In the genomic region with DNA sequence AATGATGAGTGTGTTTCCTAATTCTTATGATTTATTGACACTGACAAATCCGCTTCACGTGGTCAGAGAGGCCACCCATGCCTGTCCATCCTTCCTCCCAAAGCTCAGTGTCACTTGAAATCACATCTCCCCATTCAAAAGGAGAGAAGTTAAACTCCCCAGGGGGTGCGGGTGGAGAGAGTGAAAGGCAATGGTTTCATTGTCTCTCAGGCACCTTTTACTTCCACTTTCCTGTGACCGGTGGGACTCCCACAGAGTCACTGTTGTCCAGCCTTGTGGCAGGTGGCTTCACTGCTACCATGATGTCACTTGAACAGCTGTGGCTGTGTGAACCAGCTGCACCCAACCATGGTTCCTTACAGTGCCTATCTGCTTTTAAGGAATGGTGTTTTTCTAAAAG, we compare ENCODE assay signal across 32 mouse cellular contexts. TPM values are rescaled to one million over a fixed set of nuclear protein-coding genes. Genes with fewer than 3 reads are reported as not detected.
A peak's percentile ranks its signal among the peaks of the same experiment; 100 is the strongest.
DNase-seq lines count a peak whose midpoint lies in the region; ATAC-seq and TF ChIP-seq lines count a peak whose summit lies in the region.
"Had no signal": no experiment of that assay in that cellular context is flagged by ENCODE, and none has a peak within 500 bp of the region (broad histone marks: within the 10 kb centered on the region; RNA-seq: fewer than 3 reads in every experiment).

No protein-coding gene starts in this region.

- no peak for ATAC-seq in liver, postnatal 0 days
- no peak for ATAC-seq in liver, embryonic 11.5 days (replicated peaks; ENCODE audit: low FRiP score)
- ATAC-seq: forebrain, postnatal 0 days; hindbrain, embryonic 16.5 days; midbrain, embryonic 13.5 days had no signal

- H3K27ac ChIP-seq in liver, postnatal 0 days (ENCODE audit: low read depth) = no peak overlapping the region
- no peak overlapping the region for H3K27ac ChIP-seq in liver, embryonic 11.5 days (ENCODE audit: low read depth, low read length)
- H3K27ac ChIP-seq: embryonic facial prominence, embryonic 15.5 days; forebrain, embryonic 12.5 days; heart, embryonic 10.5 days; heart, embryonic 15.5 days; limb, embryonic 10.5 days; limb, embryonic 15.5 days; liver, embryonic 14.5 days; midbrain, embryonic 13.5 days; stomach, postnatal 0 days had no signal

- no peak for TF ChIP-seq EP300 in liver, postnatal 0 days (IDR thresholded peaks at IDR 0.05; ENCODE audit: low read depth)

- H3K27me3 ChIP-seq in liver, postnatal 0 days (ENCODE audit: insufficient read depth, low read length) = peaks cover 2% of the 10 kb centered on the region; the same call in 1 of the 2 replicates
- no peaks in the 10 kb centered on the region; the same call in none of the 2 replicates for H3K27me3 ChIP-seq in liver, embryonic 11.5 days (replicated peaks; ENCODE audit: control insufficient read depth, insufficient read depth, low read length)
- H3K27me3 ChIP-seq: embryonic facial prominence, embryonic 15.5 days; limb, embryonic 15.5 days had no signal

- DNase-seq in liver, postnatal 0 days = peak; percentile 16
- no peak for DNase-seq in liver, embryonic 11.5 days (ENCODE audit: low spot score)
- DNase-seq in ES-CJ7 (ENCODE audit: low read depth, low spot score) = peak; percentile 90
- DNase-seq in mesoderm, embryonic 11.5 days (ENCODE audit: low read depth, low spot score) = peak; percentile 14
- no peak for DNase-seq in cerebellum, adult 11-12 months
- no peak for DNase-seq in gastrocnemius, postnatal 25 days
- no peak for DNase-seq in right cerebral cortex, adult 2 months (ENCODE audit: low spot score in 2 of 2)
- DNase-seq: adrenal gland, adult 8-10 months; cerebellum, adult 9-11 months; forebrain, postnatal 0 days; kidney, adult 18-20 months; lung, embryonic 14.5 days; lung, postnatal 36 days; spleen, adult 18-20 months; thymus, adult 18-20 months; thymus, postnatal 25 days had no signal

- no peak overlapping the region for H3K4me3 ChIP-seq in liver, postnatal 0 days (ENCODE audit: low read depth, low read length)
- no peak overlapping the region for H3K4me3 ChIP-seq in liver, embryonic 11.5 days (ENCODE audit: low read depth, low read length)
- H3K4me3 ChIP-seq: embryonic facial prominence, embryonic 15.5 days; forebrain, embryonic 12.5 days; heart, embryonic 10.5 days; heart, embryonic 15.5 days; limb, embryonic 10.5 days; limb, embryonic 15.5 days; midbrain, embryonic 13.5 days had no signal

- TF ChIP-seq CTCF in liver, postnatal 0 days (IDR thresholded peaks at IDR 0.05; ENCODE audit: low read depth) = no peak

- H3K4me2 ChIP-seq in liver, postnatal 0 days (ENCODE audit: low read depth, low read length) = no peak overlapping the region
- H3K4me2 ChIP-seq in liver, embryonic 11.5 days = no peak overlapping the region
- H3K4me2 ChIP-seq: embryonic facial prominence, embryonic 15.5 days; forebrain, embryonic 12.5 days; heart, embryonic 15.5 days; limb, embryonic 15.5 days; lung, embryonic 14.5 days; midbrain, embryonic 13.5 days had no signal

- H3K9ac ChIP-seq in liver, postnatal 0 days (replicated peaks) = no peak overlapping the region
- no peak overlapping the region for H3K9ac ChIP-seq in liver, embryonic 11.5 days (ENCODE audit: low read depth, low read length)
- H3K9ac ChIP-seq: embryonic facial prominence, embryonic 15.5 days; forebrain, embryonic 12.5 days; forebrain, postnatal 0 days; heart, embryonic 15.5 days; limb, embryonic 15.5 days; liver, embryonic 14.5 days; lung, embryonic 14.5 days; midbrain, embryonic 13.5 days had no signal

- H3K4me1 ChIP-seq in liver, postnatal 0 days (ENCODE audit: insufficient read depth) = no peaks in the 10 kb centered on the region
- no peaks in the 10 kb centered on the region for H3K4me1 ChIP-seq in liver, embryonic 11.5 days (replicated peaks; ENCODE audit: control insufficient read depth, insufficient read depth, low read length)
- H3K4me1 ChIP-seq: embryonic facial prominence, embryonic 15.5 days; heart, embryonic 10.5 days; heart, embryonic 15.5 days; limb, embryonic 15.5 days had no signal

- no peaks in the 10 kb centered on the region for H3K9me3 ChIP-seq in liver, postnatal 0 days (ENCODE audit: low read length)
- H3K9me3 ChIP-seq in liver, embryonic 11.5 days (ENCODE audit: control insufficient read depth, low read length) = no peaks in the 10 kb centered on the region
- H3K9me3 ChIP-seq: embryonic facial prominence, embryonic 15.5 days; forebrain, embryonic 12.5 days; heart, embryonic 10.5 days; heart, embryonic 15.5 days; limb, embryonic 10.5 days; limb, embryonic 15.5 days; midbrain, embryonic 13.5 days had no signal

- WGBS in liver, postnatal 0 days (ENCODE audit: insufficient replicate concordance) = 31% methylated on average over 4 of the region's 4 CpGs
- 39% methylated on average over 4 of the region's 4 CpGs for WGBS in liver, embryonic 11.5 days

- H3K36me3 ChIP-seq in liver, postnatal 0 days (replicated peaks; ENCODE audit: insufficient read depth, low read length) = no peaks in the 10 kb centered on the region
- no peaks in the 10 kb centered on the region for H3K36me3 ChIP-seq in liver, embryonic 11.5 days (ENCODE audit: control insufficient read depth, insufficient read depth, low read length)
- H3K36me3 ChIP-seq: embryonic facial prominence, embryonic 15.5 days; forebrain, embryonic 12.5 days; heart, embryonic 10.5 days; heart, embryonic 15.5 days; limb, embryonic 10.5 days; limb, embryonic 15.5 days; midbrain, embryonic 13.5 days had no signal

RNA-seq across cellular contexts. Expression of a gene that starts 11.8 kb away (rescaled TPM):
- not detected in 2 replicates for polyA plus RNA-seq in liver, postnatal 0 days (2015; fragmentation: Nextera tagmentation; extraction: Ambion mirVana)
- not detected in 2 replicates for polyA plus RNA-seq in liver, embryonic 11.5 days (2014; fragmentation: Nextera tagmentation; extraction: Ambion mirVana)
- total RNA-seq in gastrocnemius, postnatal 25 days (2021) = under 1 TPM; 0.23 to 0.46 TPM
- total RNA-seq: common myeloid progenitor, adult 5-6 weeks; heart, postnatal 25 days; megakaryocyte, adult 5-6 weeks; monocyte, adult 5-6 weeks had no signal
- polyA plus RNA-seq: gonadal fat pad, adult 2 months; intestine, embryonic 14.5 days; lung, embryonic 14.5 days had no signal

Comparison
In these comparisons a context has a peak if more than half of its experiments do, and no peak if none do; other contexts are left out.
1. DNase-seq: peak in liver, postnatal 0 days (single experiment), ES-CJ7 (single experiment) and mesoderm, embryonic 11.5 days (single experiment); none in liver, embryonic 11.5 days (single experiment), cerebellum, adult 11-12 months (single experiment), gastrocnemius, postnatal 25 days (single experiment) and right cerebral cortex, adult 2 months (0 of 2).